Mouse (Mus musculus) hindbrain, embryonic 16.5 days (tissue): ENCODE results near the gene Fbxw9. TPM values are rescaled to one million over a fixed set of nuclear protein-coding genes. Genes with fewer than 3 reads are reported as not detected.
"Not testable (repeated sequence)": the region's sequence is repeated elsewhere in the genome, so short reads cannot be mapped to it uniquely, and the experiment has no call there.

Experiments
- ATAC-seq: fragments of 200-750 bp; cut with Nextera tagmentation; 2 replicates; pipeline ENCODE4 v1.8.0; 2017; ENCODE audit warnings: moderate TSS enrichment, moderate library complexity
- H3K27ac ChIP-seq: fragments of 300-500 bp; sonication (generic); 2 replicates; pipeline ENCODE4 v1.5.1; 2014; ENCODE audit warnings: low read depth, mild to moderate bottlenecking, control low read depth, low read length, moderate library complexity
- H3K27me3 ChIP-seq: fragments of 300-500 bp; sonication (generic); replicated peaks from 2 replicates; pipeline ENCODE4 v1.6.1; 2014; ENCODE audit warnings: low read length; ENCODE audit not compliant: control insufficient read depth, insufficient read depth
- H3K36me3 ChIP-seq: fragments of 300-500 bp; sonication (generic); 2 replicates; pipeline ENCODE4 v1.6.1; 2014; ENCODE audit warnings: mild to moderate bottlenecking, low read length, moderate library complexity, mixed read lengths; ENCODE audit not compliant: control insufficient read depth, insufficient read depth
- H3K4me1 ChIP-seq: fragments of 300-500 bp; sonication (generic); 2 replicates; pipeline ENCODE4 v1.6.1; 2014; ENCODE audit warnings: low read depth, low read length; ENCODE audit not compliant: control insufficient read depth, insufficient read depth
- H3K4me2 ChIP-seq: fragments of 300-500 bp; sonication (generic); 2 replicates; pipeline ENCODE4 v1.6.1; 2014; ENCODE audit warnings: mild to moderate bottlenecking, low read length, control low read depth, moderate library complexity
- H3K4me3 ChIP-seq: fragments of 300-500 bp; sonication (generic); 2 replicates; pipeline ENCODE4 v1.5.1; 2014; ENCODE audit warnings: mild to moderate bottlenecking, low read length, control low read depth, moderate library complexity
- H3K9ac ChIP-seq: fragments of 300-500 bp; sonication (generic); 2 replicates; pipeline ENCODE4 v1.6.1; 2014; ENCODE audit warnings: low read depth, mild to moderate bottlenecking, control low read depth, low read length, moderate library complexity
- H3K9me3 ChIP-seq: fragments of 300-500 bp; sonication (generic); 2 replicates; pipeline ENCODE4 v1.6.1; 2014; ENCODE audit warnings: mild to moderate bottlenecking, low read length, moderate library complexity; ENCODE audit not compliant: control insufficient read depth
- WGBS: fragments of 180-500 bp; shearing (Covaris S2); extraction: QIAGEN DNeasy Blood & Tissue Kit; methylation state at CpG from one replicate; pipeline ENCODE4 v1.1.7; 2014; 5-methylcytosine and 5-hydroxymethylcytosine counted together
- polyA plus RNA-seq: library from polyadenylated mRNA; unstranded; fragments of >200 nt; fragmentation: Nextera tagmentation; extraction: Ambion mirVana; gene quantifications from 2 replicates; pipeline ENCODE4 v1.2.1, GENCODE M21; 2015

The Fbxw9 gene
- polyA plus RNA-seq, 1 experiment from 2014 or later, result 83.2 TPM

- Histone ChIP-seq H3K4me3 (no peak overlapping the region), H3K9ac (no peak overlapping the region), H3K4me1 (peaks cover 22% of the 10 kb centered on the region), H3K27ac (no peak overlapping the region), H3K9me3 (no peaks in the 10 kb centered on the region), H3K4me2 (no peak overlapping the region), H3K36me3 (peaks cover 19% of the 10 kb centered on the region; the same call in 1 of the 2 replicates), H3K27me3 (no peaks in the 10 kb centered on the region)
- 75% methylated on average over 9 of the region's 9 CpGs for WGBS
- ATAC-seq, result no peak
These were observed 16.1 kb downstream of the Fbxw9 start for GRCm38 (mm10) chr8:85076001-85076400.

DNA sequence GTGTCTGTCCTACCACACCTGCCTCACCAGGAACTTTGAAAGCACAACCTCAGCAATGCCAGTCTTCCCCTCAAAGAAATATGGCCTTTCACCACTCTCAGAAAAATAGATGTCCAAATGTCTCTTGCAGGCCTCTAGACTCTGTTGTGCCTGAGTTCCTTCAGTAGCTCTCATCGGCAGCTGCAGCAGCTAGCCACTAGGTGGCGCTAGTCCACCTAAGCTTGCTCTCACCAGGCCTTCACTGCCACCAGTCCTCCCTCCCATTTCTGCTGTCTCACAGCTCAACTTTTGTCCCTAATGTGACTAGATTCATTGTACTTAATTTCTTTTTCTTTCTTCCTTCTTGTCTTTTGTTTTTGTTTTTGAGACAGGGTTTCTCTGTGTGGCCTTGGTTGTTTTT, 17.1 kb downstream of the Fbxw9 start:
- H3K9ac ChIP-seq, result no peak overlapping the region
- no peak overlapping the region for H3K27ac ChIP-seq
- peak; percentile 25; the same call in 1 of the 2 replicates for ATAC-seq

GRCm38 (mm10) chr8:85080214-85080531, 20.3 kb downstream of the Fbxw9 start:
- no peak for ATAC-seq
- H3K4me3 ChIP-seq, result peak overlapping the region; percentile 87
- peak overlapping the region; percentile 95 for H3K4me2 ChIP-seq
- peaks cover 6% of the 10 kb centered on the region; the same call in 1 of the 2 replicates for H3K36me3 ChIP-seq
- peaks cover 24% of the 10 kb centered on the region for H3K4me1 ChIP-seq
- peak overlapping the region; percentile 73 for H3K27ac ChIP-seq
- peak overlapping the region; percentile 88 for H3K9ac ChIP-seq
- H3K9me3 ChIP-seq, result no peaks in the 10 kb centered on the region
- H3K27me3 ChIP-seq, result no peaks in the 10 kb centered on the region
- under 1% methylated on average over 25 of the region's 25 CpGs for WGBS

More for the DNA sequence above, 17.1 kb downstream of the Fbxw9 start:
- no peak overlapping the region for H3K4me2 ChIP-seq
- WGBS, result 0% methylated on average over 2 of the region's 2 CpGs
- H3K4me3 ChIP-seq, result no peak overlapping the region
- H3K36me3 ChIP-seq, result peaks cover 19% of the 10 kb centered on the region; the same call in 1 of the 2 replicates
- peaks cover 25% of the 10 kb centered on the region for H3K4me1 ChIP-seq
- no peaks in the 10 kb centered on the region for H3K27me3 ChIP-seq
- H3K9me3 ChIP-seq, result no peaks in the 10 kb centered on the region

DNA sequence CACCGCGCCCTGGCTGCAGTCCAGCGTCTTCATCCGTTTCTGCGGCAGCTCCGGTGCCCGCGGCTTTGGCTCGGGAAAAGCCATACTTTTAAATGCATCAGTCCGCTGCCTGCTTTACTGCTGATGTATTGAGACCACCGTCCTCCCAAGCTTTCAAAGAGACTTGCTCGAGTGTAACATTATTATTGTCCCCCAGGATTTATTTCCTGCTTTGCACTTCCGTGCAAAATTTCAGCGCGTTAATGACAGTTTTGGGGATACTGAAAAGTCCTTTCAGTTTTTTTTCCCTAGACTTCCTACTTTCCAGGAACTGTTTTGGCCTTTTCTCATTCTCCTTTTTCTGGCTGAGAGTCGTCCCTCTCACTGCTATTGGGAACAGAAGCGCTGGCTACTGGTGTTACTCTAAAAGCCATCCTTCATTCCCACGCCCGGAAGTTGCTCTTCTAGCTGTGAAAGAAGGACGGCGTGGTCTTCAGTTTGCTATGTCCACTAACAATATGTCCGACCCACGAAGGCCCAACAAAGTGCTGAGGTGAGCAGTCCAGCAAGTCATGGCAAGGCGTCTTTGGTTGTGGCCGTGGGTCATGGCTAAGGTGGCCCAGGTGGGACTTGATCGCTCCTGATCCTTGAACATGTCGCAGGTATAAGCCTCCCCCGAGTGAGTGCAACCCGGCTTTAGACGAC, 20.8 kb downstream of the Fbxw9 start, which contains the start of gene Wdr83os:
Gene Wdr83os (plus strand): TSS at position 209 of the 684 bp plus-strand sequence.
- Histone ChIP-seq H3K9me3 (no peaks in the 10 kb centered on the region), H3K4me3 (peak within 1 kb of the TSS; percentile 87), H3K36me3 (peaks cover under 1% of the 10 kb centered on the region; the same call in 1 of the 2 replicates), H3K27ac (peak within 1 kb of the TSS; percentile 73), H3K9ac (peak within 1 kb of the TSS; percentile 88), H3K4me2 (peak within 1 kb of the TSS; percentile 95), H3K27me3 (no peaks in the 10 kb centered on the region), H3K4me1 (peaks cover 24% of the 10 kb centered on the region)
- WGBS, result under 1% methylated on average over 30 of the region's 30 CpGs
- 0 out of 2 replicates have a peak, but pooled peaks have one; percentile 15 for ATAC-seq

DNA sequence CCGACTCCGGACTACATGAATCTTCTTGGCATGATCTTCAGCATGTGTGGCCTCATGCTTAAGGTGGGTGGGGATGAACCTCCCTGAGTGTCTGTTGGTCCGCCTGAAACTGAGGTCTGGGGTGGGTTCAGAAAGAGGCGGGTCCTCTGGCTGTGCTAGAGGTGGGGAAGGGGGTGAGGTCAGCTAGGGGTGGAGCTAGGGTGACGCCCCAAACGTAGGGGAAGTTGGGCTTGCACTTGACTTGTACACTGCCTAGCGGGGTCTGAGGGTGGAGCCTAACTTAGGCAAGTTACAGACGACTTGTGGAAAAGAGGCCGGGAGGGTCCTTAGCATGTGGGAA, 21.3 kb downstream of the Fbxw9 start, which contains the start of gene Wdr83:
Gene Wdr83 (minus strand): TSS at position 91 of the 340 bp plus-strand sequence.
- no peaks in the 10 kb centered on the region for H3K9me3 ChIP-seq
- H3K27ac ChIP-seq, result peak within 1 kb of the TSS; percentile 73
- WGBS, result 1% methylated on average over 9 of the region's 9 CpGs
- no peaks in the 10 kb centered on the region for H3K36me3 ChIP-seq
- H3K4me3 ChIP-seq, result peak within 1 kb of the TSS; percentile 87
- no peaks in the 10 kb centered on the region for H3K27me3 ChIP-seq
- peak within 1 kb of the TSS; percentile 88 for H3K9ac ChIP-seq
- H3K4me1 ChIP-seq, result peaks cover 24% of the 10 kb centered on the region
- peak; percentile 44; the same call in 1 of the 2 replicates for ATAC-seq
- H3K4me2 ChIP-seq, result peak within 1 kb of the TSS; percentile 95

- not testable (repeated sequence) for H3K4me2 ChIP-seq, H3K9me3 ChIP-seq, H3K36me3 ChIP-seq, H3K4me3 ChIP-seq, H3K9ac ChIP-seq, ATAC-seq, H3K27ac ChIP-seq, H3K27me3 ChIP-seq
- 93% methylated on average over 4 of the region's 4 CpGs for WGBS
- H3K4me1 ChIP-seq, result peaks cover 24% of the 10 kb centered on the region
These were observed 22.3 kb downstream of the Fbxw9 start for GRCm38 (mm10) chr8:85082169-85082568.

GRCm38 (mm10) chr8:85083108-85083813, 23.4 kb downstream of the Fbxw9 start, which contains the start of gene Man2b1:
Gene Man2b1 (plus strand): TSS chr8:85083270.
- 1% methylated on average over 28 of the region's 30 CpGs for WGBS
- ATAC-seq, result peak; percentile 90
- H3K4me1 ChIP-seq, result peaks cover 24% of the 10 kb centered on the region
- H3K4me2 ChIP-seq, result peak within 1 kb of the TSS; percentile 61
- no peak within 1 kb of the TSS for H3K27ac ChIP-seq
- H3K27me3 ChIP-seq, result no peaks in the 10 kb centered on the region
- no peaks in the 10 kb centered on the region for H3K9me3 ChIP-seq
- H3K9ac ChIP-seq, result peak within 1 kb of the TSS; percentile 53
- peak within 1 kb of the TSS; percentile 54 for H3K4me3 ChIP-seq
- H3K36me3 ChIP-seq, result 0 out of 2 replicates have a peak, but pooled peaks cover 2% of the 10 kb centered on the region

- Histone ChIP-seq H3K36me3 (peaks cover 2% of the 10 kb centered on the region; the same call in 1 of the 2 replicates), H3K4me1 (peaks cover 20% of the 10 kb centered on the region), H3K9me3 (no peaks in the 10 kb centered on the region), H3K4me2 (no peak overlapping the region), H3K27me3 (no peaks in the 10 kb centered on the region), H3K9ac (no peak overlapping the region), H3K4me3 (no peak overlapping the region), H3K27ac (no peak overlapping the region)
- no peak for ATAC-seq
- 86% methylated on average over 8 of the region's 8 CpGs for WGBS
These were observed 24.8 kb downstream of the Fbxw9 start for GRCm38 (mm10) chr8:85084633-85085032.

DNA sequence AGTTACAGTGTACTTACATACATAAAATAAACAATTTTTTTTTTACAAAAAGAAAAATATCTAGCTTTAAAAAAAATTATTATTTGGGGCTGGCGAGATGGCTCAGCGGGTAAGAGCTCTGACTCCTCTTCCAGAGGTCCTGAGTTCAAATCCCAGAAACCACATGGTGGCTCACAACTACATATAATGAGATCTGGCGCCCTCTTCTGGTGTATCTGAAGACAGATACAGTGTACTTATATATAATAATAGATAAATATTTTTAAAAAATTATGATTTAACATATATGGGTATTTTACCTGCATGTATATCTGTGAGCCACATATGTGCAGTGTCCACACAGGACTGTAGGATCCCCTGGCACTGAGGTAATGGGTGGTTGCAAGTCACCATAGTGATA, 26.4 kb downstream of the Fbxw9 start:
- Histone ChIP-seq H3K4me1 (peaks cover 15% of the 10 kb centered on the region), H3K9me3 (no peaks in the 10 kb centered on the region), H3K27ac (no peak overlapping the region), H3K9ac (no peak overlapping the region), H3K4me3 (no peak overlapping the region), H3K36me3 (peaks cover 2% of the 10 kb centered on the region; the same call in 1 of the 2 replicates), H3K4me2 (no peak overlapping the region), H3K27me3 (no peaks in the 10 kb centered on the region)
- ATAC-seq, result no peak
- 86% methylated on average over 3 of the region's 3 CpGs for WGBS
